Mouse (Mus musculus) liver (tissue): ENCODE data around the gene Pdha2.

Experiments used
- DNase-seq: peaks from one replicate; pipeline ENCODE4 v3.0.0-alpha.2; 2020; ENCODE audit warnings: mixed read lengths

The Pdha2 gene

DNA sequence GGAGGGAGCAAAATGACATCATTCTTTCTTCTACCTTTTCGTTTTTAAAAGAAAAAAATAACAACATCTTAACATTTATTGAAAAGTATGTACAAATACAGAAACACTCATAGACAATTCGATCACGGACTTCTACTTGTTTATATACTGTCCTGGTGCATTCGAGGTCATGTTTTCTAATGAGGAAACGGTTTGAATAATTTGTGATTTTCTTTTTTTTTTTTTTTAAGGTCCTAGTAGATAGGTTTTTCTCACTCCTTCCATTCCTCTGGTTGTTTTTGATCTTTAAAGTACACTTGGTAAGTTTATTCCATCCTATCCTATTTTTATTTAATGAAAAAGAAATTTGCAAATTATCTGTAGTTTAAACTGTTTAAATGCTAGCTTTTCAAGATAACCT lies at the start of gene Pdha2:
Pdha2 (minus strand) TSS at position 101 of the 400 bp plus-strand sequence.
- DNase-seq, result no peak

DNA sequence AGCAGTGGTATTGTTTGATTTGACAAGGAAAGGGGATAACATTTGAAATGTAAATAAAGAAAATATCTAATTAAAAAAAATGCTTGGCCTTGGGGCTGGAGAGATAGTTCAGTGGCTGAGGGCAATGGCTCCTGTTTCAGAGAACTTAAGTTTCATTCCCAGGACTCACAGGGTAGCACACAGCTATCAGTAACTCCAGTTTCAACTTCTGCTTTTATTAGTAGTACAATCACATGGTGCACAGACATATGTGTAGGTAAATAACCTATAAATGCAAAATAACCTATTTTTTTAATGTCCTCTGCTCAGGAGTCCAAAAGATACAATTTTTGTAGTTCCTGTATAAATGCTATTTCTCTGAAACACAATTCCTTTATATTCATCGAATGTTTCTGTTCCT lies 48.4 kb upstream of the Pdha2 start:
- no peak for DNase-seq

DNA sequence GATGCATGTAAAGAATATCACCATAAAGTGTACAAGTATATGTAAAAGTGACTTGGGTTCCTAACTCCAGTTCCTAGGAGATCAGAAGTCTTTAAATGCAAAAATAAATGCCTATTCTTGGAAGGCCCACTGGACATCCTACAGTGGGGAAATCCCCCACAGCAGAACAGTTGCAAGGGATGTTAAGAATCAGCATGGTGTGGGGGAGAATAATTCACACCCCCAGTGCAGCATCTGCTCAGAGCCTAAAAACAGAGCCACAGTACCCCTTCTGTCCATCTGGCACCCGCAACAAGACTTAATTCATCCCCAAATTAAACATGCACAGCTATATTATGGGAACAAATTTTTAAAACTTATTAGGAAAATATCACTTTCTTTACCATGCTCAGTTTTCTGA lies 39.3 kb upstream of the Pdha2 start:
- DNase-seq, result no peak

DNA sequence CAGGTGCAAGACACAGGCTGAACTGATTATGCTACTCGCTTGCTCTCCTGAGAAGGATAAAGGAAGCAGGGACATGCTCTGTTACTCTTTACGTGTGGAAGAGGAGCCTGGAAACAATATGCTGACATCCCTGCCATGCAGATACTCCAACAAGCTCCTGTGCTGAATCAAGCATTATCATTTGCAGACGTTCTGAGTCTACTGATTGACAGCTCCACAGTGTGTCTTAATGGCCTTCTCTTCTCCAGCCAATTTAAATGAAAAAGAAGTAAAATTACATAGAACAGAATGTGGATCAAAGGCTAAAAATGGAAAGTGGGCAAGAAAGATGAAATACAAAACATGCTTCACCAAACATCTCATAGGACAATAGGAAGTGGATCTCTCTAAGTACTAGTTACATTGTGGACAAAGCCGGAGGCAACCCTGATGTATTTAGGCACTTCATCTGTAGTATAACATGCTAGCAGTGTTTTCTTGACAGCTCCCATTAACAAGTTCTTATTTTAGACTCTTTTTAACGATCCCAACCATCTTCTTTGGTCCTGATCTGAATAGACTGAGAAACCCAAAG lies 32.7 kb upstream of the Pdha2 start:
- no peak for DNase-seq

DNA sequence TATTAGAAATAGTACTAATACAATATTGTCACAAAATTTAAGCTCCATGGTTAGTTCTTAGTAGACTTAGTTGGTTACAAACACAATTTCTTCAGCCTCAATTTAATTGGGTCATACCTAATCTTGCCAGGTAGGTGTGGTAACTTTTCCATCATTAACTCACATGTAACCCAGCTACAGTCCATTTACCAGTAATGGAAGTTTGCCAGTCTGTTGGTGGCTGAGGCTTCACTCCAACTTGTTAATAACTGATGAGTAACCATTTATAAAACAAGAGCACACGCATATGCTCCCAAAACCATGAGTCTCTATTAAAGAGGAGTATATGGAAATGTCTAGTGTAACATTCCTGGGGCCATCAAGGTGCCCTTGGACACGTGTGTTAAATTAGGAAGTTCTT lies 25.9 kb upstream of the Pdha2 start:
- no peak for DNase-seq

GRCm38 (mm10) chr3:141229148-141229547 lies 17.0 kb upstream of the Pdha2 start:
- no peak for DNase-seq

- DNase-seq, result no peak
These were observed 10.2 kb upstream of the Pdha2 start for GRCm38 (mm10) chr3:141222339-141222738.

GRCm38 (mm10) chr3:141218561-141218960 lies 6.4 kb upstream of the Pdha2 start:
- DNase-seq, result no peak

GRCm38 (mm10) chr3:141216999-141217398 lies 4.8 kb upstream of the Pdha2 start:
- DNase-seq, result no peak

GRCm38 (mm10) chr3:141216237-141216636 lies 4.1 kb upstream of the Pdha2 start:
- DNase-seq, result no peak

- DNase-seq, result no peak
These were observed 2.6 kb upstream of the Pdha2 start for GRCm38 (mm10) chr3:141214789-141215188.

DNA sequence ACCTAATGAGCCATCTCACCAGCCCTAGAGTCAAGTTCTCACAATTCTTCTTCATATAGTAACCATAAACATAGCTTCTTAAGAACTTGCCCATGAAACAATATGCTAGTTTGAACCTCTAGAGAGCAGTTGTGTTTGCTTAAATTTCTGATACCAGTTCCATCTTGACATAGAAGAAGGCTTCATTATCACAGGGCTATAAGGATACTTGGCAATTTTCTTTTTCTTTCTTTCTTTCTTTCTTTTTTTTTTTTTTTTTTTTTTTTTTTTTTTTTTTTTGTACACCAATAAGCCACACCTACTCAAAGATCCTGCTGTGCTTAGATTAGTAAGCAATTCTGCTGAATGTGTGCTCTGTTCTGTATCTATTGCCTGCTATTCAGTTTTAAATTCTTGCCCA lies 2.0 kb upstream of the Pdha2 start:
- DNase-seq, result no peak

- no peak for DNase-seq
These were observed 511 bp downstream of the Pdha2 start for GRCm38 (mm10) chr3:141211644-141212043.

- DNase-seq, result no peak
These were observed 10.4 kb downstream of the Pdha2 start for GRCm38 (mm10) chr3:141201766-141202165.

DNA sequence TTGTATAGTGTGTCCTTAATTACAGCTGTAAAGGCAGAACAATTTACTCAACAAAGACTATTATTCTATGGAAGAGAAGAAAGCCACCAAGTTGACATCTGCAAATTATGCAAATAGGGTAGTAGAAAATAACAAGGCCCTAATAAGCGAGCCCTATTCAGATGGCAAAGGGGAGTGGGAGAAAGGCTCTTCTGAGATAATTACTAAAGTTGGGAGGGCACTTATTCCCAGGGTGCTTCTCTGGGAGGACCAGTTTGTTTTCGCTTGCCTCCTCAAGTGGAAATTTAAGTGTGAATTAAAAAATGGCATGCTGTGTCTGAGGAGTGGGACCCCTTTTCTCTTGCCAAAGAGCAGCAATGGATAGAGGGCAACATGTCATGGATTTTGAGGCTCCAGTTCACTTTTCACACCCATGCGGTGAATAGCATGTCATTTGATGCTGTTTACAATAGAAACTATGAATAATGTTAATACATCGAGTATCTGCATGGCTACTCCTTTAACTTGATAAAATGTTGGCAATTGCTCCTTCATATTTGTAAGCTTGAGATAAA lies 14.8 kb downstream of the Pdha2 start:
- DNase-seq, result no peak

- DNase-seq, result no peak
These were observed 20.5 kb downstream of the Pdha2 start for GRCm38 (mm10) chr3:141191653-141192052.

DNA sequence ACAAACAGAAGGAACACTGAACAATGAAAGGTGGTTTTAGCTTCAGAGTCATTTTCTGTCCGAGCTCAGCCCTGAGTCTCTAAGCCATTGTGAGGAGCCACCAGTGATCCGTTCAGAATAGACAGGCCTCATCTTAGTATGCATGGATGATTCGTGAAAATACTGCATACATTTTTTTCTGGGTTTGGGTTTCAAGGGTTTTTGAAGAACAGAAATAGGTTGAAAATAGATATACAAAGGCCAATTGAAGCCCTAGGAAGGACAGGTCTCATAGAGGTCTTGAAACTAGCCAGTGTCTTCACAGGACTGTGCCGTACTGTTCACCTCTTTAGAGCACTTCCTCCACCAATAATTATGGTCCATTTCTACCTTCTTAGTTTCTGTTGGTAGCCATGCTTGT lies 21.7 kb downstream of the Pdha2 start:
- no peak for DNase-seq

DNA sequence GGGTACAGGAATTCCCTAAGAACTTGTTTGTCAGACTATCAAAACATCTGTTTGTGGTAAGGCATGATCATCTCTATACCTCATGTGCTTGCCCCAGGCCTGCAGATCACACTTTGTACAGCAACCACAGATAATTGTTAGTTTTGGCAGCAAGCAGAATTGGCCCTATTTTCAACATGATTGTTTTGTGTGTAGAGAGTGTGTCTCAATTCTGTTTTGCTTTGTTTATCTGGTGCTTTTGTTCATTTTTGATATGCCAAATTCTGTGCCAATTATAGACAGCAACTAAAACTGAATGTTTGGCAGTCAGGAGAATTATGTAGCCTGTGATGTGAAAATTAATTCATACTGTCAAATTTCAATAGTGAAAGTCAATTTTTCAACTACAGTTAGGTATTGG lies 51.2 kb downstream of the Pdha2 start:
- no peak for DNase-seq
